Mouse (Mus musculus) heart, adult 2 months (tissue): ENCODE measurements around the gene Foxa1. TPM values are rescaled to one million over a fixed set of nuclear protein-coding genes. Genes with fewer than 3 reads are reported as not detected.

ENCODE experiments used
- DNase-seq, 2 experiments: peaks; one replicate each; pipeline ENCODE4 v3.0.0; 2021
- H3K27ac ChIP-seq: fragments of 200-600 bp; 2 replicates; pipeline ENCODE4 v1.8.1; 2022
- H3K27me3 ChIP-seq: fragments of 200-500 bp; 2 replicates; pipeline ENCODE4 v1.6.1; 2012; ENCODE audit warnings: mild to moderate bottlenecking, low read length, inconsistent platforms, mixed read lengths; ENCODE audit not compliant: control insufficient read depth, insufficient read depth
- H3K36me3 ChIP-seq: fragments of 200-500 bp; 2 replicates; pipeline ENCODE4 v1.6.1; 2012; ENCODE audit warnings: low read length, inconsistent platforms; ENCODE audit not compliant: control insufficient read depth, insufficient read depth
- H3K4me1 ChIP-seq: fragments of 200-500 bp; 2 replicates; pipeline ENCODE4 v1.6.1; 2011; ENCODE audit warnings: low read length; ENCODE audit not compliant: control insufficient read depth, insufficient read depth
- H3K4me3 ChIP-seq: fragments of 200-600 bp; 2 replicates; pipeline ENCODE4 v1.8.1; 2022
- H3K79me2 ChIP-seq: fragments of 200-500 bp; replicated peaks from 2 replicates; pipeline ENCODE4 v1.6.1; 2012; ENCODE audit warnings: mild to moderate bottlenecking, inconsistent platforms, low read length, moderate library complexity, mixed read lengths; ENCODE audit not compliant: control insufficient read depth, insufficient read depth
- H3K9ac ChIP-seq: fragments of 200-500 bp; 2 replicates; pipeline ENCODE4 v1.6.1; 2012; ENCODE audit warnings: low read depth, mild to moderate bottlenecking, control low read depth, inconsistent platforms, low read length, mixed read lengths
- CTCF ChIP-seq: fragments of 200-600 bp; IDR thresholded peaks from 2 replicates; pipeline ENCODE4 v1.8.1; 2022; ENCODE audit warnings: antibody characterized with exemption, mild to moderate bottlenecking, moderate library complexity
- EP300 ChIP-seq: fragments of 200-500 bp; IDR thresholded peaks from 2 replicates; pipeline ENCODE4 v1.6.1; 2011; ENCODE audit warnings: low read depth, low read length, control low read depth; ENCODE audit not compliant: insufficient read depth
- POLR2A ChIP-seq: fragments of 200-500 bp; IDR thresholded peaks from 2 replicates; pipeline ENCODE4 v1.6.1; 2011; ENCODE audit warnings: mild to moderate bottlenecking, low read depth, low read length, control low read depth; ENCODE audit not compliant: insufficient read depth
- WGBS: fragments of 180-500 bp; shearing (Covaris S2); methylation state at CpG from one replicate; pipeline ENCODE4 v1.1.7; 2018; 5-methylcytosine and 5-hydroxymethylcytosine counted together
- intact Hi-C: fragments of 180-260 bp; cut with DNase I; formaldehyde crosslinking; loops from one replicate; pipeline ENCODE4 v1.15.1; 2025
- polyA plus RNA-seq: library from polyadenylated mRNA; depleted of rRNA; stranded (reverse); fragments of >200 nt; gene quantifications from 2 replicates; pipeline ENCODE4 v1.2.3, GENCODE M21; 2012
- total RNA-seq, 2 experiments: library from RNA; stranded (reverse); gene quantifications; 2 replicates each; pipeline ENCODE4 v1.2.3; 2021

Foxa1 gene
- total and polyA plus RNA-seq, 3 experiments = 1.00 TPM; not detected in 2

- Histone ChIP-seq H3K79me2 (no peaks in the 10 kb centered on the region), H3K27ac (no peak overlapping the region), H3K4me1 (no peaks in the 10 kb centered on the region), H3K4me3 (no peak overlapping the region), H3K36me3 (no peaks in the 10 kb centered on the region), H3K27me3 (peaks cover 34% of the 10 kb centered on the region), H3K9ac (no peak overlapping the region)
- WGBS = 13% methylated on average over 11 of the region's 11 CpGs
- intact Hi-C loops = no loop called here
- DNase-seq = no peak
- TF ChIP-seq CTCF = no peak
- TF ChIP-seq EP300 = no peak
- no peak for TF ChIP-seq POLR2A
Measured at GRCm38 (mm10) chr12:57536909-57537670, 9.6 kb downstream of the Foxa1 start.

GRCm38 (mm10) chr12:57536056-57536908 is 10.4 kb downstream of the Foxa1 start:
- Histone ChIP-seq H3K27ac (no peak overlapping the region), H3K4me1 (no peaks in the 10 kb centered on the region), H3K36me3 (no peaks in the 10 kb centered on the region), H3K79me2 (no peaks in the 10 kb centered on the region), H3K27me3 (peaks cover 32% of the 10 kb centered on the region), H3K4me3 (no peak overlapping the region), H3K9ac (no peak overlapping the region)
- intact Hi-C loops = no loop called here
- TF ChIP-seq EP300 = no peak
- no peak for TF ChIP-seq CTCF
- no peak for TF ChIP-seq POLR2A
- 4% methylated on average over 25 of the region's 25 CpGs for WGBS
- no peak for DNase-seq

GRCm38 (mm10) chr12:57534879-57535611 is 11.7 kb downstream of the Foxa1 start:
- Histone ChIP-seq H3K27ac (no peak overlapping the region), H3K4me3 (no peak overlapping the region), H3K36me3 (no peaks in the 10 kb centered on the region), H3K27me3 (peaks cover 32% of the 10 kb centered on the region), H3K79me2 (no peaks in the 10 kb centered on the region), H3K4me1 (no peaks in the 10 kb centered on the region), H3K9ac (no peak overlapping the region)
- intact Hi-C loops = no loop called here
- TF ChIP-seq EP300 = no peak
- no peak for TF ChIP-seq CTCF
- TF ChIP-seq POLR2A = no peak
- 5% methylated on average over 39 of the region's 39 CpGs for WGBS
- DNase-seq = no peak

DNA sequence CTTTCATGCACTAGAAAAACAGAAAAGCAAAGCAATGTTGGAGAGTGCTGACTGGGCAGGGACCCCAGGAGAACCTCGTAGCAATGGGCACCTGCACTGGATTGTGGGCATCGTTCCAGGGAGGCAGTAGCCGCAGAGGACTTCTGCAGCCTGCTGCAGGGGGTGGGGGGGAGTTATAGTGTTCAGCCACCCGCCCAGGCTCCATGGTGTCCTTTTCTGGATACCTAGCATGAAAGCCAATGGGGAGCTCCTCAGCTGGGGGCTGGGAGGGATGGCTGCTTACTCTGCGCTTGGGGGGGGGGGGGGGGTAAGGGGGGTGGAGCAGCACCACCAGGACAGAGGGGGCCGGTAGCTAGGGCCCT is 12.2 kb downstream of the Foxa1 start:
- no peak overlapping the region for H3K4me3 ChIP-seq
- no peaks in the 10 kb centered on the region for H3K79me2 ChIP-seq
- no peak for DNase-seq
- H3K27ac ChIP-seq = no peak overlapping the region
- no peaks in the 10 kb centered on the region for H3K4me1 ChIP-seq
- no peak overlapping the region for H3K9ac ChIP-seq
- peaks cover 29% of the 10 kb centered on the region for H3K27me3 ChIP-seq
- intact Hi-C loops = no loop called here
- TF ChIP-seq CTCF (no peak), EP300 (no peak), POLR2A (no peak)
- no peaks in the 10 kb centered on the region for H3K36me3 ChIP-seq
- 3% methylated on average over 6 of the region's 6 CpGs for WGBS

- Histone ChIP-seq H3K9ac (no peak overlapping the region), H3K79me2 (no peaks in the 10 kb centered on the region), H3K36me3 (no peaks in the 10 kb centered on the region), H3K27ac (no peak overlapping the region), H3K4me3 (no peak overlapping the region), H3K27me3 (peaks cover 12% of the 10 kb centered on the region), H3K4me1 (no peaks in the 10 kb centered on the region)
- 25% methylated on average over 9 of the region's 9 CpGs for WGBS
- DNase-seq = no peak
- intact Hi-C loops = no loop called here
- no peak for TF ChIP-seq CTCF
- no peak for TF ChIP-seq POLR2A
- no peak for TF ChIP-seq EP300
Measured at GRCm38 (mm10) chr12:57530474-57530873, 16.2 kb downstream of the Foxa1 start.

DNA sequence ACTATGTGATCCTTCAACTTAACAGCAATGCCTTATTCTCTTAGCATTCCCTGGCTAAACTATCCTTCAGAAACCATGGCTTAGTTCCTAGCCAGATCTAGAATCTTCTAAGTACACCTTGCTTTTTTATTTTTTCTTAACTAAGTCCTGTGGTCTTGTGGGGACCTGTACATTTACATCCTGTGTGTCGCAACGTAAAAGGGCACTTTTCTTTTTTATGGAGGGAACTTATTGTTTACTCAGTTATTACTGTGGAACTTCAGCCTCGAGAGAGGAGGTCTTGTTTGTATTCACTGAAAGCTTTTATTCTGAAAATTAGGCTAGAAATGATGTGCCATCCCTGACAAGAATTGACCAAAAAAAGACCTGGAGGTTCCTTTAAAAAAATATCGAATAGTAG is 18.4 kb downstream of the Foxa1 start:
- no peaks in the 10 kb centered on the region for H3K79me2 ChIP-seq
- 71% methylated on average over 4 of the region's 4 CpGs for WGBS
- intact Hi-C loops = no loop called here
- H3K27ac ChIP-seq = no peak overlapping the region
- peaks cover 4% of the 10 kb centered on the region for H3K27me3 ChIP-seq
- H3K4me3 ChIP-seq = no peak overlapping the region
- no peak for TF ChIP-seq POLR2A
- no peak for TF ChIP-seq CTCF
- TF ChIP-seq EP300 = no peak
- H3K9ac ChIP-seq = no peak overlapping the region
- H3K36me3 ChIP-seq = no peaks in the 10 kb centered on the region
- H3K4me1 ChIP-seq = no peaks in the 10 kb centered on the region
- no peak for DNase-seq
